Mouse (Mus musculus) C2C12 (cell line): ENCODE data around the gene Galntl6. TPM values are rescaled to one million over a fixed set of nuclear protein-coding genes. Genes with fewer than 3 reads are reported as not detected.

Source experiments
- H3K27me3 ChIP-seq: one replicate; pipeline ENCODE4 v1.6.1; 2011; ENCODE audit not compliant: control insufficient read depth, insufficient read depth, insufficient read length
- H3K36me3 ChIP-seq: one replicate; pipeline ENCODE4 v1.6.1; 2011; ENCODE audit not compliant: control insufficient read depth, insufficient read depth
- H3K4me3 ChIP-seq: one replicate; pipeline ENCODE4 v1.5.1; 2011; ENCODE audit warnings: mild to moderate bottlenecking, control low read depth; ENCODE audit not compliant: poor library complexity, insufficient read depth, severe bottlenecking
- H3K79me2 ChIP-seq: one replicate; pipeline ENCODE4 v1.6.1; 2011; ENCODE audit not compliant: control insufficient read depth, insufficient read depth
- H3K79me3 ChIP-seq: one replicate; pipeline ENCODE4 v1.6.1; 2011; ENCODE audit warnings: low read depth, control low read depth
- H3ac ChIP-seq: one replicate; pipeline ENCODE3; 2011; ENCODE audit warnings: low read depth; ENCODE audit not compliant: control insufficient read depth, insufficient read length
- CEBPB ChIP-seq: IDR thresholded peaks from one replicate; pipeline ENCODE4 v1.6.1; 2011; ENCODE audit warnings: low read depth, mild to moderate bottlenecking, control low read depth, moderate library complexity
- CTCF ChIP-seq: IDR thresholded peaks from one replicate; pipeline ENCODE4 v1.5.1; 2011; ENCODE audit not compliant: control insufficient read depth, insufficient read depth, insufficient read length
- FOSL1 ChIP-seq: IDR thresholded peaks from one replicate; pipeline ENCODE4 v1.8.0; 2011; ENCODE audit warnings: mild to moderate bottlenecking, low read length; ENCODE audit not compliant: poor library complexity, insufficient read depth, severe bottlenecking
- MAX ChIP-seq: IDR thresholded peaks from one replicate; pipeline ENCODE4 v1.6.1; 2011; ENCODE audit warnings: mild to moderate bottlenecking, control low read depth
- MYOD1 ChIP-seq: IDR thresholded peaks from one replicate; pipeline ENCODE4 v1.6.1; 2011; ENCODE audit warnings: low read depth; ENCODE audit not compliant: control insufficient read depth, insufficient read length
- MYOG ChIP-seq: IDR thresholded peaks from one replicate; pipeline ENCODE4 v1.6.1; 2011; ENCODE audit not compliant: control insufficient read depth, insufficient read length; ENCODE audit errors: extremely low read depth
- USF1 ChIP-seq: IDR thresholded peaks from one replicate; pipeline ENCODE4 v1.6.1; 2011; ENCODE audit warnings: low read depth, mild to moderate bottlenecking, control low read depth, moderate library complexity
- polyA plus RNA-seq: library from polyadenylated mRNA; unstranded; fragments of >200 nt; fragmentation: generic; extraction: Trizol; gene quantifications from one replicate; pipeline ENCODE4 v1.2.1, GENCODE M21; 2012; ENCODE audit warnings: missing spikeins

Galntl6 gene
- polyA plus RNA-seq, 1 experiment, result not detected

DNA sequence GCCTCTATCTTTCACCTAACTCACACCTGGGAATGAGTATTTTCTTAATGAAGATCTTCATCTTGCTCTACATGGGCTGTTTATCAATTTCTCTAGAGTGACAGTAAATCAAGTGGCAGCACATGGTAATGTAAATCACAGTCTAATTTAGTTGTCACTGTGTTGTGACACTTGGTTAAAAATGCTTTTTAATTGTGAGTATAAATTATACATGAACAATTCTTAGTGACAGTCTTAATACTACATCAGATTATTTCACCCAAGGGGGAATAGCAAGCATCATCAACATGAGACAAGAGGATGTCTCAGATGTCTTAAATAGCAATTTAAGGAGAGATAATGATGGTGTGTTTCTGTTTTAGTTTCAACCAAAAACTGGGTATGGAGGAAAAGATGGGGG lies 88.1 kb downstream of the Galntl6 start:
- Histone ChIP-seq H3K36me3 (no peaks in the 10 kb centered on the region), H3ac (no peak overlapping the region), H3K4me3 (no peak overlapping the region), H3K79me2 (no peaks in the 10 kb centered on the region), H3K27me3 (no peaks in the 10 kb centered on the region), H3K79me3 (no peaks in the 10 kb centered on the region)
- no peak for TF ChIP-seq MYOG
- no peak for TF ChIP-seq USF1
- TF ChIP-seq CEBPB, result no peak

DNA sequence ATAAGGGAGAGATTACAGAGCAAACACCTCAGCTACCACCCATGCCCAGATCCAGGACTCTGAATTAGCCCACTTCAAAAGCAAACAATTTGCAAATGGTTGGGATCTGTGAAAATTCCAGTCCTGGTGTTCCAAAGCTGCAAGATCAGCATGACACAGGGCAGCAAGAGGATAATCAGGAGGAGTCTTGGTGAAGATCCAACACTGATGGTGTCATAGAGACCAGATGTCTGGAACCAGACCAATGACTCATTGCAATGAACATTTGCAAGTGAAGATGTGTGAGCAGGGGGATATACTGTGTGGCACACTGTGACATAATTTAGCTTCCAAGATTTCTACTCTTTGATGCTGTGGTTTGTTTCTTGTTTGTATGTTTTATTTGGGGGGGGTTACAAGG lies 107.2 kb downstream of the Galntl6 start:
- Histone ChIP-seq H3K79me3 (no peaks in the 10 kb centered on the region), H3K36me3 (no peaks in the 10 kb centered on the region), H3K79me2 (no peaks in the 10 kb centered on the region), H3ac (no peak overlapping the region), H3K27me3 (no peaks in the 10 kb centered on the region), H3K4me3 (no peak overlapping the region)
- no peak for TF ChIP-seq CTCF
- no peak for TF ChIP-seq FOSL1
- no peak for TF ChIP-seq CEBPB
- TF ChIP-seq MYOD1, result no peak
- no peak for TF ChIP-seq MAX
- TF ChIP-seq MYOG, result no peak
- TF ChIP-seq USF1, result no peak

DNA sequence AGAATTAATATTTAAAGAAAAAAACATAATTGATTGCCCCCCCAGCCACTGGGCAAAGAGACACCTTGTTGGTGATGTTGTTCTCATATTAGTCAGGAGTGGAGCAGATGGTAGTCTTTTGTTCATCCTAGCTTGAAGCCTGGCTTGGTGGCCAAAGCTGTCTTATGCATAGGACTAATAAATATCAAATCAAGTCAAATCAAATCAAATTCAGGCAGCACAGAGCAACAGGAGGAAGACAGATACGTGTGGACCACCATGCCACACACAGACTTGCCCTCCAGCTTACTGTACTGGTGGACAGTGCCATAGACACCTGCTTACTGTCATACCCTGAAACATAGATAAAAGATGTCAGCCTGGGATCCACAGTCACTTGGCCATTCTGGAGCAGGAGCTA lies 110.6 kb downstream of the Galntl6 start:
- no peak overlapping the region for H3K4me3 ChIP-seq
- no peaks in the 10 kb centered on the region for H3K79me3 ChIP-seq
- no peaks in the 10 kb centered on the region for H3K27me3 ChIP-seq
- no peak overlapping the region for H3ac ChIP-seq
- TF ChIP-seq MAX (no peak), CTCF (no peak), FOSL1 (no peak), MYOG (no peak), USF1 (no peak), CEBPB (no peak), MYOD1 (no peak)
- H3K79me2 ChIP-seq, result no peaks in the 10 kb centered on the region
- H3K36me3 ChIP-seq, result no peaks in the 10 kb centered on the region

- H3K4me3 ChIP-seq, result no peak overlapping the region
- H3K36me3 ChIP-seq, result no peaks in the 10 kb centered on the region
- H3K79me3 ChIP-seq, result no peaks in the 10 kb centered on the region
- no peak for TF ChIP-seq FOSL1
- no peak for TF ChIP-seq MAX
- TF ChIP-seq CTCF, result no peak
- no peak for TF ChIP-seq MYOG
- no peak for TF ChIP-seq CEBPB
- TF ChIP-seq USF1, result no peak
- no peaks in the 10 kb centered on the region for H3K27me3 ChIP-seq
- H3K79me2 ChIP-seq, result no peaks in the 10 kb centered on the region
- no peak overlapping the region for H3ac ChIP-seq
Measured at GRCm38 (mm10) chr8:58753769-58754168, 158.7 kb downstream of the Galntl6 start.

DNA sequence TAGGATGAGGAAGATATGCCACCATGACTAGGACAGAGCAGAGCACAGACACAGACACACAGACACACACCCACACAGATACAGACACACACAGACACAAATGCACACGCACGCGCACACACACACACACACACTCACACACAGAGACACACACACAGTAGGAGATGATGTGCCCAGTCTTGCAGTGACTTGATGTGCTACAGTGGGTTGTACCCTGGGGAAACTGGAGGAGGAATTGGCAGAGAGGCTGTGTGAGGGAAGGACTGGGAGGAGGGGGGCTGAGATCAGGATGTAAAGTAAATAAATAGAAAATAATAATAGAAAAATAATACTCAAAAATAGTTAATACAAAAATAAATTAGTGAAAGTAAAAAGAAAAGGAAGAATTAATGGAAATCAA lies 174.5 kb downstream of the Galntl6 start:
- no peaks in the 10 kb centered on the region for H3K36me3 ChIP-seq
- H3K79me2 ChIP-seq, result no peaks in the 10 kb centered on the region
- no peak overlapping the region for H3ac ChIP-seq
- no peaks in the 10 kb centered on the region for H3K79me3 ChIP-seq
- H3K4me3 ChIP-seq, result no peak overlapping the region
- no peaks in the 10 kb centered on the region for H3K27me3 ChIP-seq
- TF ChIP-seq MYOG (no peak), FOSL1 (no peak), MAX (no peak), CEBPB (no peak)

DNA sequence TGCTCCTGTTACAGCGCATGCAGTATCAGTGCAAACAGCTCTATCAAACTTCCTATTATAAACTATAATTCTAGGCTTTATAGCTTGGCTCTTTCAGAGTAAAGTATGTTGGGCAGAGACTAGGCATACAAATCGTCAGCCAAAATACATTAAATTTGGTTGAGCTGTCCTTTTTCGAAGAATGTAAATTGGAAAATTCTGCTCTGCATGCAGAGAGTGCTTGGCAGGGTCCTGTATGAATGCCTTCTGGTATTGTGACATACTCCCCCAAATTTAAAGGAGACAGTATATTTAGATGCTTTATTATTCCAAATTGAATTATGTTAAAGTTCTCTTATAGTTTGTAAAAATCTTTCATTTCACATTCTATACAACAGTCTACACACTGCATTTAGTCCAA lies 220.7 kb downstream of the Galntl6 start:
- Histone ChIP-seq H3K79me3 (no peaks in the 10 kb centered on the region), H3K4me3 (no peak overlapping the region), H3K36me3 (no peaks in the 10 kb centered on the region), H3K27me3 (no peaks in the 10 kb centered on the region), H3K79me2 (no peaks in the 10 kb centered on the region), H3ac (no peak overlapping the region)
- no peak for TF ChIP-seq CTCF

- Histone ChIP-seq H3K36me3 (no peaks in the 10 kb centered on the region), H3K27me3 (no peaks in the 10 kb centered on the region), H3K79me2 (no peaks in the 10 kb centered on the region), H3ac (no peak overlapping the region), H3K4me3 (no peak overlapping the region), H3K79me3 (no peaks in the 10 kb centered on the region)
- TF ChIP-seq MAX, result no peak
- TF ChIP-seq CTCF, result no peak
- TF ChIP-seq USF1, result no peak
- no peak for TF ChIP-seq MYOG
- no peak for TF ChIP-seq MYOD1
- no peak for TF ChIP-seq FOSL1
- no peak for TF ChIP-seq CEBPB
Measured at GRCm38 (mm10) chr8:58677847-58678450, 234.5 kb downstream of the Galntl6 start.
